Mouse (Mus musculus) ES-Bruce4 (cell line): ENCODE results near the gene Adam33. TPM values are rescaled to one million over a fixed set of nuclear protein-coding genes. Genes with fewer than 3 reads are reported as not detected.
"Not testable (repeated sequence)": the region's sequence is repeated elsewhere in the genome, so short reads cannot be mapped to it uniquely, and the experiment has no call there.

ENCODE experiments used
- H3K27ac ChIP-seq: 2 replicates; pipeline ENCODE4 v1.5.1; 2012; ENCODE audit warnings: low read length, inconsistent platforms; ENCODE audit not compliant: insufficient read depth
- H3K27me3 ChIP-seq: 2 replicates; pipeline ENCODE4 v1.6.1; 2012; ENCODE audit warnings: mild to moderate bottlenecking, low read length, inconsistent platforms; ENCODE audit not compliant: control insufficient read depth, poor library complexity, insufficient read depth, severe bottlenecking
- H3K36me3 ChIP-seq: 2 replicates; pipeline ENCODE4 v1.6.1; 2012; ENCODE audit warnings: inconsistent platforms, mild to moderate bottlenecking, low read length, moderate library complexity; ENCODE audit not compliant: control insufficient read depth, poor library complexity, insufficient read depth, severe bottlenecking
- H3K4me1 ChIP-seq: one replicate; pipeline ENCODE4 v1.8.1; 2011; ENCODE audit warnings: low read length; ENCODE audit not compliant: control insufficient read depth, insufficient read depth
- H3K4me3 ChIP-seq: 2 replicates; pipeline ENCODE4 v1.5.1; 2011; ENCODE audit warnings: low read depth, mild to moderate bottlenecking, low read length
- H3K9ac ChIP-seq: 2 replicates; pipeline ENCODE4 v1.6.1; 2012; ENCODE audit warnings: low read depth, mild to moderate bottlenecking, inconsistent platforms; ENCODE audit not compliant: poor library complexity, severe bottlenecking
- H3K9me3 ChIP-seq: replicated peaks from 2 replicates; pipeline ENCODE4 v1.6.1; 2012; ENCODE audit warnings: mild to moderate bottlenecking, low read length, inconsistent platforms; ENCODE audit not compliant: control insufficient read depth, poor library complexity, insufficient read depth, severe bottlenecking
- CTCF ChIP-seq: IDR thresholded peaks from one replicate; pipeline ENCODE4 v1.8.1; 2011; ENCODE audit warnings: low read depth, low read length
- EP300 ChIP-seq: IDR thresholded peaks from 2 replicates; pipeline ENCODE4 v1.6.1; 2011; ENCODE audit warnings: low read depth, low read length; ENCODE audit not compliant: insufficient read depth
- POLR2A ChIP-seq: IDR thresholded peaks from one replicate; pipeline ENCODE4 v1.8.1; 2011; ENCODE audit warnings: low read length; ENCODE audit not compliant: insufficient read depth
- polyA plus RNA-seq: library from polyadenylated mRNA; stranded (reverse); fragments of >200 nt; gene quantifications from 2 replicates; pipeline ENCODE4 v1.2.4, GENCODE M21; 2011; ENCODE audit warnings: low read depth; ENCODE audit not compliant: missing spikeins, insufficient read depth, insufficient read length

Adam33 gene
- polyA plus RNA-seq = 0.37 TPM in 1 of 2 replicates, not detected in the other

- Histone ChIP-seq H3K4me1 (no peaks in the 10 kb centered on the region), H3K27me3 (no peaks in the 10 kb centered on the region), H3K9me3 (no peaks in the 10 kb centered on the region), H3K9ac (no peak within 1 kb of the TSS), H3K27ac (no peak within 1 kb of the TSS), H3K4me3 (peak within 1 kb of the TSS; percentile 18; the same call in 1 of the 2 replicates), H3K36me3 (no peaks in the 10 kb centered on the region)
- TF ChIP-seq CTCF = no peak
- no peak for TF ChIP-seq EP300
- TF ChIP-seq POLR2A = no peak
These were observed at the start of gene Adam33 for GRCm38 (mm10) chr2:131063404-131063864. Gene Adam33 (minus strand): TSS chr2:131063814.

GRCm38 (mm10) chr2:131105989-131106388 is 42.4 kb upstream of the Adam33 start:
- H3K4me3 ChIP-seq = no peak overlapping the region
- no peaks in the 10 kb centered on the region for H3K9me3 ChIP-seq
- TF ChIP-seq POLR2A (no peak), CTCF (no peak), EP300 (no peak)
- H3K27ac ChIP-seq = no peak overlapping the region
- peaks cover 4% of the 10 kb centered on the region for H3K4me1 ChIP-seq
- H3K27me3 ChIP-seq = no peaks in the 10 kb centered on the region
- no peaks in the 10 kb centered on the region for H3K36me3 ChIP-seq
- H3K9ac ChIP-seq = no peak overlapping the region

GRCm38 (mm10) chr2:131105061-131105460 is 41.4 kb upstream of the Adam33 start:
- not testable (repeated sequence) for H3K9me3 ChIP-seq, H3K4me3 ChIP-seq, H3K4me1 ChIP-seq, H3K36me3 ChIP-seq, H3K9ac ChIP-seq, H3K27me3 ChIP-seq, H3K27ac ChIP-seq

GRCm38 (mm10) chr2:131104021-131104420 is 40.4 kb upstream of the Adam33 start:
- no peaks in the 10 kb centered on the region for H3K36me3 ChIP-seq

GRCm38 (mm10) chr2:131101530-131101929 is 37.9 kb upstream of the Adam33 start:
- H3K9me3 ChIP-seq = no peaks in the 10 kb centered on the region
- peaks cover 5% of the 10 kb centered on the region for H3K4me1 ChIP-seq
- H3K27ac ChIP-seq = no peak overlapping the region
- TF ChIP-seq CTCF (no peak), POLR2A (no peak), EP300 (no peak)
- H3K4me3 ChIP-seq = no peak overlapping the region
- H3K27me3 ChIP-seq = no peaks in the 10 kb centered on the region
- no peak overlapping the region for H3K9ac ChIP-seq
- no peaks in the 10 kb centered on the region for H3K36me3 ChIP-seq

More at GRCm38 (mm10) chr2:131104021-131104420, 40.4 kb upstream of the Adam33 start:
- Histone ChIP-seq H3K9ac (no peak overlapping the region), H3K4me3 (no peak overlapping the region), H3K4me1 (peaks cover 4% of the 10 kb centered on the region), H3K27ac (no peak overlapping the region), H3K9me3 (no peaks in the 10 kb centered on the region), H3K27me3 (no peaks in the 10 kb centered on the region)
- TF ChIP-seq CTCF = no peak
- no peak for TF ChIP-seq EP300
- TF ChIP-seq POLR2A = no peak

- peak overlapping the region; percentile 54 for H3K4me3 ChIP-seq
- no peaks in the 10 kb centered on the region for H3K9me3 ChIP-seq
- peaks cover 3% of the 10 kb centered on the region for H3K4me1 ChIP-seq
- TF ChIP-seq CTCF (no peak), POLR2A (no peak), EP300 (no peak)
- no peaks in the 10 kb centered on the region for H3K36me3 ChIP-seq
- peak overlapping the region; percentile 63 for H3K9ac ChIP-seq
- no peaks in the 10 kb centered on the region for H3K27me3 ChIP-seq
- H3K27ac ChIP-seq = peak overlapping the region; percentile 99
These were observed 33.5 kb upstream of the Adam33 start for GRCm38 (mm10) chr2:131097087-131097486.
